Mouse (Mus musculus) 416B (cell line): ENCODE data around the gene Tob1.

Experiments used
- DNase-seq: peaks from one replicate; pipeline ENCODE4 v3.0.0; 2011; ENCODE audit warnings: low read depth

Tob1 gene

DNA sequence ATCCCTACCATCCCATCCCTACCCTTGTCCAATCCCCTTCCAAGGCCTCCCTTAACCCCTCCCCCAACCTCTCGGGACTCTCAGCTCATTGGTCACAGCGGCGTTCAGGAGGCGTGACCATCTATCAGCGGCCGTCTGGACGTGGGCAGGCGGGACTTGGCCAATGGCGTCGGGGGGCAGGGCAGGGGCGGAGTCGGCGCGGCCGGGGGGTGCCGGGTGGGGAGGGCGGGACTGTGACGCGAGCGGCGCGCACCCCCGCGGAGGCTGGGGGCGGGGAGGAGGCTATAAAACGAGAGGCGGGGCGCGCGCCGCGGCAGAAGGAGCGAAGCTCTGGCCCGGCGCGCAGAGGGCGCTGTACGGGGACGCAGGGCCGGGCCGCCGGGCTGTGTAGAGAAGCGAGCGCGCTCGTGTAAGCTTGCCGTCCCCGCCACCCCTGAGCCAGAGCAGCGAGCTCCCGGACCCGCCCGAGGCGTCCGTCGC lies at the start of gene Tob1:
Gene Tob1, plus strand, starts transcription at position 331 of the 480 bp plus-strand sequence.
- DNase-seq: peak; percentile 100

DNA sequence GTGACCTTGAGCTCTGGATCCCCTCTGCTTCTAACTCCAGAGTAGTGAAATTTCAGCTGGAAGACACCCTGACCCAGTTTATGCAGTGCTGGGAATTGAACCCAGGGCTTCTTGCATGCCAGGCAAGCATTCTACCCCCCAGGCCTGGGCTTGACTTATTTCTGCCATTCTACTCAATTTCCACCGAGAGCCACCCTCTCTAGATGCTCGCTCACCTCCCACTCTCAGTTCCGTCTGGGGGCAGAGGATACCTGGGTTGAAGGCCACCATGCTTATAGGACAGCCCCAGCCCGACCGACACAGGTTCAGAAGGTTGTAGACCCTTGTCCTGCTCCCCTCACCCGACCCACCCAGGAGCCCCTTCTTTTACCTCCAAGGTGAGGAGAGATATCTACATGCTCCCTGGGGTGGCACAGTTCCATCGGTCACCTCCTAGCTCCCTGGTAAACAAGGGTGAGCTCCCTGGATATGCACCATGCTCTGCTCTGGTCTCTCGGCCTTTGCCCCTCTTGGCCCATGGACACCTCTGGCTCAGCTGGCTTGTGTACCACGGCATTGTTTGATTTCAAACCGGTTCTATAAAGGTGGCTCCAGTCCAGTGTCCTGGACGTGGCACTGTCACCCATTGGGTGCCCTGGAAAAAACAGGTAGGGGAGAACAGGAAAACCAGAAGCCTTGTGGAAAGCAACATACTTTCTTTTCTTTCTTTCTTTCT lies 49.2 kb upstream of the Tob1 start:
- DNase-seq: no peak

DNA sequence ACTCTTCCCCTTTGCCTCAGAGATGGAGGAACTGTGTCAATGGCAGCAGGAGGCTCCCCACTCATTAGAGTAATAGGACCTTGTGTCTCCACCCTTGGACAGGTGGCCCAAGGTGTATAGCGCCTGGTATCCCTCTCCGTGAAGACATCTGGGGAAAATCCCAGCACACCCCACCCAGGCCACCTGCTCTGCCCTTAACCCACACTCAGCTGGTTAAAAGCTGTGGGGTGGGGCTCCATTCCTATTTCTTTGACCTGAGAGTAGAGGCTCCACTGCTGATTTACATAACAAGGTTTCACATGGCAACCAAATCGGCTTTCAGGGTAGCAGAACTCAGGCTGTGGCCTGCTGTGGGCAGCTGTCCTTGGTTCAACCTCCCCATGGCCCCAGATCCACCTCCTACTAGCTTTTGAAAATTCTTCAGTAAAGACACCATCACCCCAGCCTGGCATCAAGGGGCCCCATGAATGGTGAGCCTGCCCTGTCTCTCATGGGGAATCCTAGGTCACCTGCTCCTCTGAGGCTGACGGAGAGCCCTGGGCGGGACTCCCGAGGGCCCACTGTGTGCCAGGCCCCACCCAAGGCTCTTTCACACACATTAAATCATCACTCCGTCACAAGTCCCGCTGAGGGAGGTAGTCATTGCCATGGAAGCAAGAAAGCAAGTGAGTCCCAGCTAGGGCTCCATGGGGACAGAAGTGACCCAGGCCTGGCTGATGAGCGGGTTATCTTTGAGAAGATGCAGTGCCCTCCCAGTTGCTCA lies 48.1 kb upstream of the Tob1 start:
- no peak for DNase-seq

DNA sequence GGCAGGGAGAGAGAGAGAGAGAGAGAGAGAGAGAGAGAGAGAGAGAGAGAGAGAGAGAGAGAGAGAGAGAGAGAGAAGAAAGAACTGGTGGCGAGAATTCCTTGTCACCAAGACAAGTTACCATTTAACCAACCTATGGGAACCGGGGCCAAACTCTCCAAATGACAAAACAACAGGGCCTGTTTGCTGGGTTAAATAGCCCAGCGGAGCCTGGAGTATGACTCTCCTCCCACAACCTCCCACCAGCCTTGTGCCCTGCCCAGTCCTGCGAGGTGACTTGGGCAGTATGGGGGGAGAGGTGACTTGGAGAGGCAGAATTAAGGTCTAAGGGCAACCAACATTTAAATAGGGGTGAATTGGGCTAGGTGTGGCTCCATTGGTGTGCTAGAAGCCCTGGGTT lies 45.5 kb upstream of the Tob1 start:
- no peak for DNase-seq

- DNase-seq: no peak
Measured at GRCm38 (mm10) chr11:94168238-94168637, 43.0 kb upstream of the Tob1 start.

GRCm38 (mm10) chr11:94169596-94169995 lies 41.7 kb upstream of the Tob1 start:
- no peak for DNase-seq

- no peak for DNase-seq
Measured at GRCm38 (mm10) chr11:94171691-94172090, 39.6 kb upstream of the Tob1 start.

GRCm38 (mm10) chr11:94172186-94172585 lies 39.1 kb upstream of the Tob1 start:
- no peak for DNase-seq

DNA sequence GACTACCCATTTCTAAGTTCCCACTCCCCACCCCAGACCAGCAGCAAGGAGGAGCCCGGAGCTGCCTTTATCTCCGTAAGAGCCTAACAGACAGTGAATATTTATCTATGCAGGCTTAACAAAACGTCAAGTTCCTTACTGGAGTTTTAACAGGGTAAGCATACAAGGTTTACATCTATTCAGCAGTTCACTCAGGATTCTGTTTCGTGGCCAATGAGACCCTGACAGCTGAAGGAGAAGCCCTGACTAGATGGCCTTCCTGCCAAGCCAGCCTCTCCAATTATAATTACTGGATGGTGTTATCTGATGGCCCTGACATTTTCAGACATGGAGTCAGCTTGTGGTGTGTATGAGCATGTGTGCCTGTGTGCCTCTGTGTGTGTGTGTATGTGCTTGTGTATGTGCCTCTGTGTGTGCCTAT lies 37.5 kb upstream of the Tob1 start:
- DNase-seq: no peak

DNA sequence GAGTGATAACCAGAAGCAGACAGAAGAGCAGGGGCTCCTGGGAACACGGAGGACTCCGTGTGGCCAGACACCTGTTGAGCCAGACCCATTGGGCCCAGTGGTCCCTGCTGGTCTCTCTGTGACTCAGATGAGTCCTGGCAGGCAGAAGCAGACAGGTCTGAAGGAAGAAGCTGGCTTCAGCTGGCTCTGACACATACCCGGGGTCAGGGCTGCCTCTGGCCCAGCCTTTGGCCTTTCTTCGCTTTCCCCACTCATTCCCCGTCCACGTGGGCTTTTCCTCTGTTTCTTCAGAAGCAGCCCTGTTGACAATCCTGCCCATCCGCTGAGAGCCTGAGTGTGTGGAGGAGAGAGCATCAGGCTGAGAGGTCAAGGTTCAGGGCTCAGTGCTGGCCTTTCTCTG lies 36.0 kb upstream of the Tob1 start:
- no peak for DNase-seq

- DNase-seq: no peak
Measured at GRCm38 (mm10) chr11:94175694-94176093, 35.6 kb upstream of the Tob1 start.

DNA sequence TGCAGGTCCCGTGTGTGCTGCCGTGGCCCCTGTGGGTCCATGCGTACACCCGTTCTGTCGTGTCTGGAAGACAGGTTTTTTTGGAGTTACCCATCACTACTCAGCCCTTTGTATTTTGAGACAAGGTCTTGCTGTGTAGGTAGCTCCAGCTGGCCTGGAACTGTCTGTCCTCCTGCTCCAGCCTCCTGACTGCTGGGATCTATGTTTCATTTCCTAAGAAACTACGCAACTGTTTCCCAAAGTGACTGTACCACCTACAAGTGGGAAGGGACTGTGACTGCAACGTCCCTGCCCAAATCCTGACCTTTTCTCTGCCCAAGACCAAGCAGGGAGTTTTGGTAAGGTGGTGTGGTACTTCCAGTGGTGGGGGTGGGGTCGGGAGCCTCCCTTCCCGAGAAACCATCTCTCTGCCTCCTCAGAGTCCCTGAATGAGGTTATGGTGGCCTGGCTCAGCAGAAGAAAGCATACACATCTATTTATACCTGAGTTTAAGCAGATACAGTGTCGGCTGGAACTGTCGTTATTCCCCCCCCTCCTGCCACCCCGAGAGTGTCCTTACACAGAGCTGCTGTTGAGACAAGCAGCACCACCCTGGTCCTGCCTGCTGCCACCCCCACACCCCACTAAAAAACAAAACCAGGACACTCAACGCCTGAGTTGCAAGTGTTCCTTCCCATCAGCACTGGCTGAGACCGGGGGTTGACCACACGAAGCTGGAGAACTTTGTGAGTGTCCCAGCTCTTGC lies 33.2 kb upstream of the Tob1 start:
- no peak for DNase-seq

GRCm38 (mm10) chr11:94179768-94180167 lies 31.5 kb upstream of the Tob1 start:
- no peak for DNase-seq

DNA sequence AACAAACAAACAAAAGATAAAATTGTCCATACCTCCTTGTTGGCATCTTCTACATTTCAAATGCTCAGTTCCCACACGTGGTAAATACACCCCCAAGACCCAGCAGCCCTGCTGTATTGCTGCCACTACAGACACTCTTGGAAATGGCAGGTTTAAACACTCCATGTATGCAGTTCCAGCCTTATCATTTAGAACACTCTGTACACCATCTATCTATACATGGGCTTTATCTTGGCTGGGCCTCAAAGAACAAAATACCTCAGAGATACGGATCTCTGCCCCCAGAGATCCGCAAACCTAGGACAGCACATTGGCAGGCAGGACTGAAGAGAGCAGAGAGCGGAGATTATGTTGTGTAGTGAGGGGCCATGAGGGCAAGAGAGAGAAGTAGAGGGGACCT lies 31.1 kb upstream of the Tob1 start:
- DNase-seq: no peak

- no peak for DNase-seq
Measured at GRCm38 (mm10) chr11:94181694-94182093, 29.6 kb upstream of the Tob1 start.

GRCm38 (mm10) chr11:94182711-94183110 lies 28.5 kb upstream of the Tob1 start:
- DNase-seq: no peak

GRCm38 (mm10) chr11:94183120-94183519 lies 28.1 kb upstream of the Tob1 start:
- no peak for DNase-seq

DNA sequence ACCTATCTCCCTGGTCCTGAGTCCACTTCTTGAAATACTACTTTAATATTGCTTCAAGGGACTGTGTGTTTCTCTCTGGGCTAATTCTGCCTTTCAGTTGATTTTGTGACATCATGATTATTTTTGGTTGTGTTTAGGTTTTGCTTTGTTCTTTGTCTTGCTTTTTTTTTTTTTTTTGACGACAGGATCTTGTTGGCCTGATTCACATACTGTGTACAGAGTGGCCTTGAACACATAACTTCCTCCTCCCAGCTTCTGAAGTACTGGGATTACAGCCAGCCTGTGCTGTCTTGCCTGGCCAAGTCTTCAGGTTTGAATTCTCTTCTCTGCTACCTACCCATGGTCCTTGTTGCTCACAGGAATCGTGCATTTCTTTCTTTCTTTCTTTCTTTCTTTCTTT lies 27.6 kb upstream of the Tob1 start:
- DNase-seq: peak; percentile 51

GRCm38 (mm10) chr11:94189579-94189978 lies 21.7 kb upstream of the Tob1 start:
- peak; percentile 87 for DNase-seq

GRCm38 (mm10) chr11:94190665-94191064 lies 20.6 kb upstream of the Tob1 start:
- DNase-seq: no peak

DNA sequence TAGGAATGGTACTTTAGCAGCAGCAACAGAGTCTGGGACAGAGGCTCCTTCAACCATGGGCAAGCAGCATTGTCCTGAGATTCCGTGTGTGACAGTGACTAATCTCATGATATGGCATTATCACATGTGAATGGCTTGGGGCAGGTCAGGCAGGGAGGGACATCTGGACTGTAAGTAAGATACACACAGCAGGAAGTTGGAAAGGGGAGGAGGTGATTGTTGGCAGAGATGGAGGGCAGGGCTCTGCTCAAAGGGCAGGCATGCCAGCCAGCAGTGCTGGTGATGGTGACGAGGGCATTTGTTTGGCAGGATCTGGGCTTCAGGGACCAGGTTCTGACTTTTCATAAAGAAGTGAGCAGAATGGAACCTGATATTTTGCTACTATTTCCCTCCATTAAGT lies 18.1 kb upstream of the Tob1 start:
- DNase-seq: no peak

DNA sequence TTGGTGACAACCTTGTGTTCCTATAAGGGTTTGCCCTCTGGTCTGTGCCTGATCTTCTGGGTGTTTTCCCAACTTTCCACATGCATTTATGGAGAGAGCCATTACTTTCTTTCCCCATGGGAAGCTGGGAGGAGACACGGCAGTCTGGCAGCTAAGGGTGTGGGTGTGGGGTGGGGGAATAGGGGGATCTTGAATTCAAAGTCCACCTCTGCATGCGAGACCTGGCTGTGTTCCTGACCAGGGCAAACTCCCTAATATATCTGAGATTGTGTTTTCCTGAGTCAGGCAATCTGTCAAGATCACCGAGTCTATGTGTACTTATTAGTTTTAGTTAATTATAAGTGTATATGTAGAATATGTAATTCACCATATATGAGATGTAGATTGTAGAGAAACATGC lies 14.9 kb upstream of the Tob1 start:
- no peak for DNase-seq
